Mouse (Mus musculus) lung, adult 2 months (tissue): ENCODE measurements at regions not wholly inside any gene's neighbourhood (a gene's known extent, or its start where the extent isn't known, plus 50 kb on each side); places are given as distances from the start of the nearest gene placed in this dataset.

Experiments
- CTCF ChIP-seq: fragments of 200-500 bp; IDR thresholded peaks from 2 replicates; pipeline ENCODE4 v1.5.1; 2011; ENCODE audit warnings: mild to moderate bottlenecking, low read length, control low read depth; ENCODE audit not compliant: insufficient read depth
- POLR2A ChIP-seq: fragments of 200-500 bp; IDR thresholded peaks from 2 replicates; pipeline ENCODE4 v1.6.1; 2011; ENCODE audit warnings: low read depth, mild to moderate bottlenecking, control low read depth, low read length, borderline replicate concordance; ENCODE audit errors: extremely low read depth

GRCm38 (mm10) chr17:45911201-45911731 is 120.9 kb downstream of the Vegfa start:
- TF ChIP-seq CTCF (no peak), POLR2A (no peak)
